Mouse (Mus musculus): ENCODE measurements around the gene Vmn2r41.
"Not testable (repeated sequence)": the region's sequence is repeated elsewhere in the genome, so short reads cannot be mapped to it uniquely, and the experiment has no call there.

The Vmn2r41 gene

DNA sequence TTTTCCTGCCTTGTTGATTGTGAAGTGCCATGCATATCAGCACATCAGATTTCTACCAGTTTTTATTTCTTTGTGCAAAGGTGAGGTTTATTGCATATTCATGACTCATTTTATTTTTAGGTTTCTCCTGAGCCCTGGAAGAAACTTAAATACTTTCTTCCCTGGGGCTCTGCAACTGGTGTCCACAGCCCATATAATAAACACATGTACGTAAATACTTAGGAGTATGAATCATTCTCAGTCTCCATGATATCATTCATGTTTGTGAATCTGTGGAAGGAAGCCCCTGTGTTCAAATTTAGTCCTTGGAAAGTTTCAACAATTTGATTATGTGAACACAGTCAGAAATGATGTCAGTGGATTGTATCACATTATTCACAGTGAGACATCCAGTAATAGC lies at the start of gene Vmn2r41:
TSS of gene Vmn2r41 (minus strand) at position 101 of the 400 bp plus-strand sequence.
- DNase-seq (ENCODE audit: extremely low read depth, low read depth) = not testable (repeated sequence)

DNA sequence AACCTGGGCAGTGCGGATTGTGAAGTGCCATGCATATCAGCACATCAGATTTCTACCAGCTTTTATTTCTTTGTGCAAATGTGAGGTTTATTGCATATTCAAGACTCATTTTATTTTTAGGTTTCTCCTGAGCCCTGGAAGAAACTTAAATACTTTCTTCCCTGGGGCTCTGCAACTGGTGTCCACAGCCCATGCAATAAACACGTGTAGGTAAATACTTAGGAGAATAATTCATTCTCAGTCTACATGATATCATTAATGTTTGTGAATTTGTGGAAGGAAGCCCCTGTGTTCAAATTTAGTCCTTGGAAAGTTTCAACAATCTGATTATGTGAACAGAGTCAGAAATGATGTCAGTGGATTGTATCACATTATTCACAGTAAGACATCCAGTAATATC lies 38.8 kb upstream of the Vmn2r41 start, which contains the start of gene Vmn2r42:
TSS of gene Vmn2r42 (minus strand) at position 101 of the 400 bp plus-strand sequence.
- DNase-seq (ENCODE audit: extremely low read depth, low read depth) = not testable (repeated sequence)

DNA sequence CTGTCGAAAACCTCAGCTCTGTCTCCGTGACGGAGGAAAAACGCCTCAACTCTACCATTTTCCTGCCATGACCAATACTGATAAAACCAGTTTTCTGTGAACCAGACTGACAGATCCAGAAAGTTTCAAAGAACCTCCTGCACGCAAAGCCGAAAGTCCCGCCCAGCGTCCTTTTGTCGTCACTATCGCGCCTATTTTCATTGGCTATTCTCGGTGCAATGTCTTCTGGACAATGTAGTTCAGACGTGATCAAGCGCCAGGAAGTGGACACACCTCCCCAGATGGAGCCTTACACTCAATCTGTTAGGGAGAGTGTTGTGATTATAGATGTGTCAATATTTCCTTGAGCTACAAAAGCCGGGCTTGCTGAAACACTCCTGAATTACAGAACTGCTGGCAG lies 68.6 kb downstream of the Vmn2r41 start:
- DNase-seq (ENCODE audit: extremely low read depth, low read depth) = not testable (repeated sequence)

All from MEL-GATA-1-ER (cell line).